Mouse (Mus musculus): ENCODE data around the gene Abcg1.

Gene Abcg1

DNA sequence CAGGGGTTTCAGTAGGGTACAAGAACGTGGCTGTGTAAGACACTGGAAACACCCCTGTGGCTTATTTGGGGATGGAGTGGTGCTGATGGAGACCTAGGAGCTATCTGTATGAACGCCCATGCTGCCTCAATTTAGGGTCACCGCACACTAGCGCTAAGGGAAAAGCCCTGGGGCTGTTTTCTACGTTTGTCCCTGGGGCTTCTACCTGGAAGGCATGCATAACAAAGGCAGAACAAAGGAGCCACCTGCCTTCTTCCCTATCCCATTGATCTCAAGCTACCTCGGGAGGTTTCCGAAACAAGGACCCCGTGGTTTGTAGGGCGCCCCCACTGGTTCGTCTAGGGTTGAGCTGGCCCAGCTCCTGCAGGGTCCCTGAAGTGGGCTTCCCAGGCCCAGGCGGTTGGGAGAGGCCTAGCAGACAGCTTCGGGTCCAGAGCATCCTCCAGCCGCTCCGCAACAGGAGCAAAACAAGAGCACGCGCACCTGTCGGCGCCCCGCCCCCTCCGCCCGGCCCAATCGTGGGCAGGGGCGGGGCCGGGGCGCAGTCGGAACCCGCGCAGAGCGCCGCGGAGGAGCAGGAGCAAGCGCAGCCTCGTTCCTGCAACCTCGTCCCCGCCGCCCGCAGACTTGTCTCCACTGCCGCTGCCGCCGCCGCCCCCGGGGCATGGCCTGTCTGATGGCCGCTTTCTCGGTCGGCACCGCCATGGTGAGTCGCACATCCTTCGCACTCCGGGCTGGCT, at the start of gene Abcg1:
TSS of gene Abcg1 (plus strand) at position 525 of the 740 bp plus-strand sequence.
- DNase-seq, result peak; percentile 66

DNA sequence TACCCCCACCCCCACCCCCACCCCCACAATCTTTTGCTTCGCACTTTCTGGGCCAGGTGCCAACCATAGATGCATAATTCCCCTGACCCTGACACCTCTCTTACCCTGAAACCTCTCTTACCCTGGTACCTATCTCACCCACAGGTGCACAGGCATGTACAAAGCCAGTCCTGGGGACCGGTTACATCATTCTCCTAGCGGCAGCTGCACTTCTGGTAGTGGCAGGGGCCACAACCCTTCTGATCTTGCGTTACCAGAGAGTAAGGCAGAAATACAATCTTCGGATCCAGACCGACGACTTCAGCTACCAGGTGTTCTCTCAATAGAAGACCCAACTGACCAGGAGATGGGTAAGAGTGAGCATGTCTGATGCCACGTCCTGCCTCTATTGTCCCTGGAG, 49.1 kb upstream of the Abcg1 start:
- DNase-seq, result no peak

DNA sequence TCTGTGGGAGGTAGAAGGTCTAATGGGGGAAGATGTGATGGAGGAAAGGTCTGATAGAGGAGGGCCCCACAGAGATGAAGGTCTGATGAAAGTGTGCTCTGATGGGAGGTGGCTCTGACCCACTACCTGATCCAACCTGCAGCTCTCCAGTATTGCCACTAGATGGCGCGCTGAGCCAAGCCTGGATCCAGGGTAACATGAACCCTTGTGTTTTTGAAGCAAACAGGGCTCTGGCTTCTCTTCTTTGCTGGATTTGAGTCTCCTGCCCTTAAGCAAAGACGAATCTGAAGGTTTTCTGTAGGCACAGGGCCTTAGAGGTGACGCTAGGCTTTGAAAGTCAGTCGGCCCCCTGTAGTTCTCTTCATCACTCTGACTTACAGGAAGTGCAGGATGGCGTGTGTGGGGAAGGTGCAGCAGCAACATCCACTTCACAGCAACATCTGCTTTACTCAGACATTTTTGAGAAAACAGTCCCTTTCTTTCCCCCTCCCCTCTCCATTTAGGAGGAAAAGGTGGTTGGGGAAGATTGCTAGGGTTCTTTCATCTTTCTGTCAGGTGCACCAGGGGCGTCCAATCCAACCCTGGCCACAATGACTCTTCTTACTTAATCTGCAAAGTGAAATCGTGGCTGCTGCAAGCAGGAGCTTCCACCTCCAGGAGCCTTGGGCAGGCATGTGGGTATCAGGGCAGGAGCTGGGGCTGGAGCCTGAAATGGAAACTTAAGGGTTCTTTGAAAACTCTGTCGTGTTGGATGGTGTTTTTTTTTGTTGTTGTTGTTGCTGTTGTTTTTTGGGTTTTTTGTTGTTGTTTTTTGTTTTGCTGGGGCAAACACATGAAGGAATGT, 45.7 kb upstream of the Abcg1 start:
- DNase-seq, result no peak

GRCm38 (mm10) chr17:31018267-31018666, 39.2 kb upstream of the Abcg1 start:
- DNase-seq, result peak; percentile 42

- DNase-seq, result peak; percentile 52
These were observed 38.0 kb upstream of the Abcg1 start for GRCm38 (mm10) chr17:31019505-31019904.

GRCm38 (mm10) chr17:31020078-31020477, 37.4 kb upstream of the Abcg1 start:
- no peak for DNase-seq

DNA sequence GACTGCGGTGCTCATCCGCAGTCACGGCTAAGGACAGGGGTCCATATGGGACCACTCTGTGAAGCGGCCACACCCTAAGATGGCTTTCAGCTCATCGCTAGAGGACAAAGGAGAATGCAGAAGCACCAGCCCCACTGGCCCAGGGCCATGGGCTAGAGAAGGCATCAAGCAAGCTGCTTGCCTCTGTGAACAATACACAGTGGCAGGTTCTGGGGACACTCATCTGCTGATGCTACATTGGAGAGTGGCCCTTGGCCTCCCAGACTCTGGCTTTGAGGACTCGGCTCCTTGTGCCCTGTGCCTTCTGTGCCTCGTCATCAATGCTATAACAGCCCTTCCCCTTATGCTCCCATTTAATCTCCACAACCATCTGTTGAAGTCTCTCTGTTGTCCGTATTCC, 36.2 kb upstream of the Abcg1 start:
- DNase-seq, result peak; percentile 78

GRCm38 (mm10) chr17:31024125-31024781, 33.2 kb upstream of the Abcg1 start:
- DNase-seq, result peak; percentile 61

DNA sequence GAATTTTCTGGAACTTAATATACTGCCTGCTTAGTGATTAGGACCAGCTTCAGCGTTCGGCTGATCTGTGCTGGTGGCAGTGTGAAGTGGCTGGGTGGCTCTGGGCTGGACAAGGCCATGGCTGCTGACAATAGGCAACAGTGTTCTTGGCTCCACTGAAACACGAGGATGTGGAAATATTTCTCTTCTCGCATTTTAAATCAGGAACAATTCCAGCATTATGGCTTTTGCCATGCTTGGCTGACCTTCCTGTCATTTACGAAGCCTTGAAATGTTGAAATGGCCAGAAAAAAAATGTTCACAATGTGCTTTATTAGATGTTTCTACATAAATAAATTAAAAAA, 32.7 kb upstream of the Abcg1 start:
- peak; percentile 47 for DNase-seq

DNA sequence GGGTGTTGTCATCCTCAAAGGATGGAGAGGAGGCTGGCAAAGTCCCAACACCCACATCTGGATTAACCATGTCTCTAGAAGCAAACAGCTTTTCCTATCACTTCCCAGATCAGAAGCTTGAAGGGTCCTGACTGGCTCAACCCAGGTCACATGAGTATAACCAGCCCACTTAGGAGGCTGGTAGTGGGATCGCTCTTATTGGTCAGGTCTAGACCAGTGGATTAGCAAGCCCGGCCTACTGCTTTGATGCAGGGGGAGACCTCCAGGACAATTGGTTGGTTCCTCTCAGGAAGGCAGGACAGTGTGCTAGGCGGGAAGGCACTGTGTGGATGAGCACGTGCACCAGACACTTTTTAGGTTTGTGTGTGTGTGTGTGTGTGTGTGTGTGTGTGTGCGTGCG, 30.5 kb upstream of the Abcg1 start:
- DNase-seq, result no peak

DNA sequence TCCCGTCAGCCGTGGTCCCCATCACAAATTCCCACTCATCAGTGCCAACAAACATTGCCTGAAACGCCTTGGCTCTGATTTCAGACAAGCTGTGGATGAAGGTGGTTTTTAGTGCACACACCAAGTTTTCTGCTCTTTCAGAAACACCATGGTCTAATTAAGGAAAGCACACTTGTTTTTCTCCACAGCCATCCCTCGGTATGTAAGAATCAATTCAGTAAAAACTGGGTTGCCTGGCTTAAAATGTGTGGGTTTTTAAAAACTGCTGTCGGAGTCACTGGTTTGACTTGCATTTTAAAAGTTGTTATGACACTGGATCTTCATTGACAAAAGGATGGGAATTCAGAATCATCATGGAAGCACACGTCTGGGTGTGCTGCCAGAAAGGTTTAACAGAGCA, 29.8 kb upstream of the Abcg1 start:
- DNase-seq, result no peak

DNA sequence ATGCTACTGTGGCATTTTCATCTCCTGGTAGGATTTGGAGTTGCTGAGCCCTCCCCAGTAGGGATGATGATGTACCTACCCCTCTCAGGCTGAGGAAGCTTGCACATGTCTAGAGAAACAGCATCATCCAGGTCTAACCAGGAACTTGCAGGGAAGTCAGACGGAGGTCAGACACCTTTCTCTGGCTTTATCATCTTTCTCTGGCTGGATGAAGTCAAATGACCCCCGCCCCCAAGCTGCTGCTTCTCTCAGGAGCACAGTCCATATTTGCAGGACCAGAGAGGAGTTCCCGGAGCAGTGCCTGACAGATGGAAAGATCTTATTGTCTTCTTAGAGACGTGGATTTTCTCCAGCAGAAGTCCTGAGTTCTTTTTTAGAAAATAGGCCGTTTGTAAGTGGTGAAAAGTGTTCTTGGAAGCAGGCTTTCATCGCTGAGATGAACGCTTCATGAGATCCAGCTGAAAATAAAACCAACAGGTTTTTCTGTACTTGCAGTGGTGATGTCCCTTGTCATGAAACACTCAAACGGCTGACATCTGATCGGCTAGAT, 28.6 kb upstream of the Abcg1 start:
- no peak for DNase-seq

DNA sequence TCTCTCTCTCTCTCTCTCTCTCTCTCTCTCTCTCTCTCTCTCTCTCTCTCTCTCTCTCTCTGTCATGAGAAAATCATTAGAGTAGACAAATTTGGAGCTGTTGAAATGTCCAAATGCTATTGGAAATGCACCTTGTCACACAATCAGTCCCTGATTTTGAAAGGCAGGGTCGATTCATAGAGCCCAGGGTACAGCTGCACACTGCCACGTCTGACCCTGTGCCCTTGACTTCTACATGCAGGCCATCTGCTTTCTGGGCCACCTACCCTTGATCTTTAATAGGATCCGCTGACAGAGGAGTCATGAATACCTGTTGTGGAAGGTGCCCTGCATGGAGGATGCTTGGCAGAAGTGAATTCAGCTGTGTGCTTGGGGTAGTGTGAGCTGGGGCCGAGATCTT, 28.1 kb upstream of the Abcg1 start:
- DNase-seq, result no peak

- no peak for DNase-seq
These were observed 25.1 kb upstream of the Abcg1 start for GRCm38 (mm10) chr17:31032341-31032740.

DNA sequence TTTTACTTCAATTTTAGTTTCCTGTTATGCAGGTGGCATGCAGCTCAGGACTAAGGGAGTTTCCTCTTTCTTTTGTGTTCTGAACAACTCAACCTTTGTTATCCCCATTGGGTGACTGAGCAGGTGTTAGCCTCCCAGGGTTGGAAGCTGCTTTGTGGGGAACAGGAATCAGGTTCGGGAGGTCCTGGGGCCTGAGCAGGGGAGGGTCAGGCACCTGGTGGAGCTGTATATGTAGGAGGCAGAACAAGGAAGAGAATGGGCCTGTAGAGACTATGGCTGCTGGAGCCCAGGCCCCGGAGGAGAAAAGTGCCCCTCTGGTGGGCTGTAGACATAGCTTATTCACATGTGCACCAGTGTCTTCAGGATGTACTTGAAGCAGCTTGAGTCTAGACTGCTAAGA, 24.2 kb upstream of the Abcg1 start:
- no peak for DNase-seq

- peak; percentile 60 for DNase-seq
These were observed 23.3 kb upstream of the Abcg1 start for GRCm38 (mm10) chr17:31034165-31034564.

GRCm38 (mm10) chr17:31034674-31035356, 22.7 kb upstream of the Abcg1 start:
- no peak for DNase-seq

GRCm38 (mm10) chr17:31036168-31036876, 21.2 kb upstream of the Abcg1 start:
- DNase-seq, result peak; percentile 87

- DNase-seq, result no peak
These were observed 20.1 kb upstream of the Abcg1 start for GRCm38 (mm10) chr17:31037331-31037730.

- DNase-seq, result peak; percentile 93
These were observed 19.1 kb upstream of the Abcg1 start for GRCm38 (mm10) chr17:31038381-31038780.

DNA sequence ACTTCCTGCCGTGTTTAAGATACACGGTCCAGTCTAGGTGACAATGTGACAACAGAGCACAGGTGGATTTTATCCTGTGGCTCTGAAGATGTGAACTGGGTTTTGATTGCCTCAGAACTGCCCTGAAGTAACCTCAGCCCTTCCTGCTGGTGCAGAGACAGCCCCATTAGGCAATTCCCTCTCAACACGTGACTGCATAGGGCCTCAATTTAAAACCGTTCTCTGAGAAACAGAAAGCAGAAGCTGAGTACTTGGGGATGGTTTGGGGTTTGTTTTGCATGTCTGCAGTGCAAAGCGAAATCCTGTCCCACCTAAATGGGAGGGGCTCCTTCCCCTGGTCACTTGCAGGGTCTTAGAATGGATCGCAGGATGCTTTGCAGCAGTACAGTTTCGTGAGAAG, 17.8 kb upstream of the Abcg1 start:
- peak; percentile 67 for DNase-seq

DNA sequence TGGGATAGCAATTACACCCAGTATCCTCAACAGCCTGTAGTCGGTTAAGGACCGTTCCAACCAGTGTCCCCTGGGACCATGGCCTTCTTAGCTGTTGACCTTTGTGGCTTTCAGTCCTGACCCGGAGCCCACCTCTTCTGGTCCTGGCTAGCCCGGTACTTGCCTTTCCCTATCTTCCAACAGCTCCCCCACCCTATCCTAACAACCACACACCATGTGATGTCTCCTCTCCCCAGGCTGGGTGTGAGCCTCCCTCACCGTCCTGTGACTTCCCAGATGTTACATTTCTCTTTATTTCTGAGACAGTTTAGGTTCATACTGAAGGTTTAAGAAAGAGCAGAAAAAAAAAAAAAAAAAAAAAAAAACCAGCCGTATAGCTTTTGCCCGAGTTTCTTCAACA, 17.1 kb upstream of the Abcg1 start:
- DNase-seq, result no peak
